Mouse (Mus musculus) embryonic stem cell, embryonic (primary cell): ENCODE data around the gene Uqcrfs1.

Experiments
- CTCF ChIA-PET, 4 experiments: fragments of 300-600 bp in 2 of 4; fragments of 350-600 bp in 2 of 4; sonication (Branson Sonifier 250); formaldehyde crosslinking; loops; one replicate each; lab custom pipeline; 2022; ENCODE audit warnings: inconsistent platforms in 2 of 4; lab: Charles Lee
- POLR2A ChIA-PET, 4 experiments: fragments of 300-600 bp in 2 of 4; fragments of 350-600 bp in 2 of 4; sonication (Branson Sonifier 250); formaldehyde crosslinking; loops; one replicate each; lab custom pipeline; 2022; ENCODE audit warnings: antibody characterized with exemption in 4 of 4, inconsistent platforms in 1 of 4; lab: Charles Lee

Uqcrfs1 gene

GRCm38 (mm10) chr13:30523246-30523891 is 21.8 kb downstream of the Uqcrfs1 start:
- ChIA-PET CTCF (no interaction called here), POLR2A (no interaction called here)

DNA sequence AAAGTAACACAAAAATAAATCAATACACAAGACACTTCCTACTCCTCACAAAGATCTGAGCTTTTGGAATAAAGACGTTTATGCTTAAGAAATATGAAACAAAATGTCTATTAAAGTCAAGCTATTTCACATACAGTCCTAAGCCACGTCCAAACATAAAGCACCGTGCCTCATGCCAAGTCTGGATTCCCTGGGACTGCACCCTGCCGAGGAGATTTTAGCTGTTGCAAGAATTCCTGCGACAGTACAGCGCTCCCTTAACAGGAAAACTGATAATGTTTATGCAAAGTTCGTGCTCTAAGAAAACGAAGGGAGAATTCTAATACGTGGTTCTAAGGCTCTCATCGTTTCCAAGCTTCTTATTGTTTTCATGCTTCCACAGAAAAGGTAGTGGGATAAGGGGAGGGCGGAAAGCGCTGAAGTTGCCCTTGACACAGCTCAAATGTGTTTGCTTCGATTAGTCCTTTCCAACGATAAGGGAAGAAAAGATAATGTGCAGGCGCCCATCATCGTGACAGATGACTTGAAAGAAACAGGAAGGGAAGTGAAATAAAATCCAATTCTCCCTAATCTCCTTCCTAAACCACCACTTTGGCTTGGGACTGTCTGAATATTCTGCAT is 23.8 kb downstream of the Uqcrfs1 start:
- CTCF ChIA-PET = interaction anchor here in 1 of 4 experiments (0.7 kb wide), 1 partner anchor 1734 kb away, joined by 3 read pairs; no protein-coding TSS in a partner anchor
- POLR2A ChIA-PET = interaction anchor here in 2 of 4 experiments (0.7 to 1.0 kb wide), 2 partner anchors 17 to 18 kb away, joined by 3 read pairs; no protein-coding TSS in a partner anchor

GRCm38 (mm10) chr13:30518191-30518590 is 27.0 kb downstream of the Uqcrfs1 start:
- ChIA-PET POLR2A (no interaction called here), CTCF (no interaction called here)

GRCm38 (mm10) chr13:30507651-30508050 is 37.5 kb downstream of the Uqcrfs1 start:
- POLR2A ChIA-PET = no interaction called here
- CTCF ChIA-PET = no interaction called here

GRCm38 (mm10) chr13:30501860-30502395 is 43.2 kb downstream of the Uqcrfs1 start:
- POLR2A ChIA-PET = no interaction called here
- CTCF ChIA-PET = interaction anchor here in 2 of 4 experiments (0.7 to 0.8 kb wide), 2 partner anchors 51 to 1425 kb away, joined by 3 to 4 read pairs; no protein-coding TSS in a partner anchor
